Mouse (Mus musculus) gastrocnemius, postnatal 14 days (tissue): ENCODE results near the gene Prkcsh. TPM values are rescaled to one million over a fixed set of nuclear protein-coding genes. Genes with fewer than 3 reads are reported as not detected.

ENCODE experiments used
- total RNA-seq, 2 experiments: library from RNA; stranded (reverse); gene quantifications; 2 replicates each; pipeline ENCODE4 v1.2.3; 2021

The Prkcsh gene
- total RNA-seq, 2 experiments from 2014 or later, result 28.6 to 29.8 TPM

Other genes starting within 250 kb of the Prkcsh start
- 1 to 10 TPM; 3.2 to 3.6 TPM for gene Spc24, start 242.5 kb upstream of the Prkcsh start, total RNA-seq
- 10 to 100 TPM; 17.9 to 21.2 TPM for gene Kank2, start 204.1 kb upstream of the Prkcsh start, total RNA-seq
- not detected for gene Angptl8, start 167.3 kb upstream of the Prkcsh start, total RNA-seq
- gene Dock6, start 150.2 kb upstream of the Prkcsh start, total RNA-seq, result 10 to 100 TPM; 18.8 to 24.7 TPM
- gene Rab3d, start 84.6 kb upstream of the Prkcsh start, total RNA-seq, result 1 to 10 TPM; 4.1 to 6.6 TPM
- gene Ccdc159, start 75.3 kb upstream of the Prkcsh start, total RNA-seq, result under 1 TPM; 0.33 TPM
- 10 to 100 TPM; 13.7 to 14.2 TPM for gene Tmem205, start 75.2 kb upstream of the Prkcsh start, total RNA-seq
- gene Plppr2, start 65.8 kb upstream of the Prkcsh start, total RNA-seq, result 1 to 10 TPM; 1.4 TPM
- gene Swsap1, start 47.1 kb upstream of the Prkcsh start, total RNA-seq, result 1 to 10 TPM; 2.7 to 3.6 TPM
- gene Epor, start 39.3 kb upstream of the Prkcsh start, total RNA-seq, result 1 to 10 TPM; 1.3 to 2.2 TPM
- gene Rgl3, start 13.4 kb upstream of the Prkcsh start, total RNA-seq, result under 1 TPM; 0.18 to 0.21 TPM
- gene Ccdc151, start 172 bp upstream of the Prkcsh start, total RNA-seq, result not detected
- gene Elavl3, start 49.2 kb downstream of the Prkcsh start, total RNA-seq, result under 1 TPM; 0.14 to 0.73 TPM
- not detected for gene Gm49318, start 68.5 kb downstream of the Prkcsh start, total RNA-seq
- gene Zfp653, start 68.6 kb downstream of the Prkcsh start, total RNA-seq, result 1 to 10 TPM; 2.6 to 3.2 TPM
- 10 to 100 TPM; 68.5 to 72.2 TPM for gene Ecsit, start 82.6 kb downstream of the Prkcsh start, total RNA-seq
- gene Cnn1, start 96.4 kb downstream of the Prkcsh start, total RNA-seq, result 1 to 10 TPM; 1.7 to 7.9 TPM
- gene Elof1, start 114.4 kb downstream of the Prkcsh start, total RNA-seq, result 10 to 100 TPM; 30.1 to 32.7 TPM
- gene Acp5, start 132.9 kb downstream of the Prkcsh start, total RNA-seq, result 1 to 10 TPM in 1 of 2 experiments, under 1 TPM in 1; 0.55 to 1.1 TPM
- 10 to 100 TPM; 29.3 to 30.3 TPM for gene Pigyl, start 154.0 kb downstream of the Prkcsh start, total RNA-seq
- not detected for gene Zfp872, start 185.3 kb downstream of the Prkcsh start, total RNA-seq
- gene Zfp809, start 222.9 kb downstream of the Prkcsh start, total RNA-seq, result 1 to 10 TPM; 7.8 TPM